Mouse (Mus musculus) heart, adult 18-20 months (tissue): ENCODE measurements at regions not wholly inside any gene's neighbourhood (a gene's known extent, or its start where the extent isn't known, plus 50 kb on each side); places are given as distances from the start of the nearest gene placed in this dataset.

Source experiments
- DNase-seq, 2 experiments: peaks; one replicate each; pipeline ENCODE4 v3.0.0; 2021 to 2022; ENCODE audit warnings: mixed read lengths in 1 of 2

DNA sequence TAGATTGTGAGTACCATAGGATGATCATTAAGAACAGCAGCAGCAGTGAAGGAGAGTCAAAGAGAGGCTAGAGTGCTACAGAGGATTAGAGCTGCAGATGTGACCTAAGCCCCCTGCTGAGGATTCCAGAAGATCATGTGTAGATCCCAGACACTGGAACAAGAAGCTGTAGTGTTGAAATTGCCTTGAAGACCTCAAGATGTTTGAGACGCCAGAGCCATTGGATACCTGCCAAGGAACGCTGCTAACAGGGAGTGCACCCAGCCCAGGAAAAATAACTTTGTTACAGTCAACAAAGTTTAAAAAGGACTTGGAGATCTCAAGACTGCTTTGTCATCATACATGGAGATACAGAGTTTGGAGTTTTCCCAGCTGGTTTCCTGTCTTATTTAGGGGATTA lies 955.0 kb upstream of the Pcdh10 start:
- DNase-seq = peak; percentile 13 to 14

DNA sequence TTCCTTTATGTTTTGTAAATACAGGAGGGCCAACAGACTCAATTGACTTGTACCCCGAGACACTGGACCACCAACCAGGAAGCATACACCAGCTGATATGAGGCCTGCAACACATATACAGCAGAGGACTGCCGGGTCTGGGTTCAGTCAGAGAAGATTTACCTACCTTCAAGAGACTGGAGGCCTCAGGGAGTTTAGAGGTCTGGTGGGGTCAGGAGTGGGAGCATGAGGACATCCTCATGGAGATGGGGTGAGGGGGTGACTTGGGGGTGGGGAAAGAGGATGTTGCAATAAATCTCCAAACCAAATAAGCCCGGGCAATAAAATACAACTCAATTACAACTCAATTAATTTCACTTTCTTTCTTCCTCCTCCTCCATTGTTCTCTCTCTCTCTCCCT lies 910.1 kb upstream of the Pcdh10 start:
- DNase-seq = no peak
